Mouse (Mus musculus) ES-E14 (cell line): ENCODE data around the gene Raly. TPM values are rescaled to one million over a fixed set of nuclear protein-coding genes. Genes with fewer than 3 reads are reported as not detected.

ENCODE experiments used
- DNase-seq: peaks from one replicate; pipeline ENCODE4 v3.0.0-alpha.2; 2013; ENCODE audit warnings: low read depth, low spot score
- H3K27ac ChIP-seq: 2 replicates; pipeline ENCODE4 v1.5.1; 2012; ENCODE audit warnings: low read depth, mild to moderate bottlenecking, low read length, moderate library complexity, mixed read lengths; ENCODE audit not compliant: poor library complexity, insufficient read depth, severe bottlenecking
- H3K36me3 ChIP-seq: 2 replicates; pipeline ENCODE4 v1.6.1; 2012; ENCODE audit warnings: mild to moderate bottlenecking, low read length, moderate library complexity, mixed read lengths; ENCODE audit not compliant: control insufficient read depth, poor library complexity, insufficient read depth, severe bottlenecking
- H3K4me1 ChIP-seq, 2 experiments: fragments of 150-350 bp in 1 of 2; sonication (generic) in 1 of 2; 2 replicates each; pipeline ENCODE4 v1.6.1; 2012; ENCODE audit warnings: low read length in 2 of 2, mild to moderate bottlenecking in 1 of 2, mixed read lengths in 1 of 2; ENCODE audit not compliant: control insufficient read depth in 2 of 2, insufficient read depth in 2 of 2, poor library complexity in 1 of 2
- H3K4me3 ChIP-seq, 2 experiments: fragments of 150-350 bp in 1 of 2; sonication (generic) in 1 of 2; 2 replicates each; pipeline ENCODE4 v1.5.1; 2012; ENCODE audit warnings: low read length in 2 of 2, low read depth in 1 of 2, mild to moderate bottlenecking in 1 of 2, mixed read lengths in 1 of 2; ENCODE audit not compliant: insufficient read depth in 1 of 2, poor library complexity in 1 of 2, severe bottlenecking in 1 of 2
- H3K9ac ChIP-seq: 2 replicates; pipeline ENCODE4 v1.6.1; 2012; ENCODE audit warnings: low read depth, mild to moderate bottlenecking, low read length, mixed read lengths; ENCODE audit not compliant: poor library complexity, insufficient read depth, severe bottlenecking
- H3K9me3 ChIP-seq: fragments of 150-350 bp; sonication (generic); 2 replicates; pipeline ENCODE4 v1.6.1; 2012; ENCODE audit warnings: low read depth, mild to moderate bottlenecking, low read length; ENCODE audit not compliant: control insufficient read depth, insufficient read depth
- CHD2 ChIP-seq: IDR thresholded peaks from 2 replicates; pipeline ENCODE4 v1.6.1; 2014; ENCODE audit warnings: mild to moderate bottlenecking, low read depth, low read length, inconsistent platforms
- HCFC1 ChIP-seq: IDR thresholded peaks from 2 replicates; pipeline ENCODE4 v1.6.1; 2012; ENCODE audit warnings: low read length, inconsistent platforms, borderline replicate concordance; ENCODE audit not compliant: insufficient read depth
- MAFK ChIP-seq: IDR thresholded peaks from 2 replicates; pipeline ENCODE4 v1.6.1; 2014; ENCODE audit warnings: mild to moderate bottlenecking, low read depth, low read length, inconsistent platforms; ENCODE audit not compliant: insufficient read depth
- ZC3H11A ChIP-seq: IDR thresholded peaks from 2 replicates; pipeline ENCODE4 v1.6.1; 2012; ENCODE audit warnings: low read depth, mild to moderate bottlenecking, inconsistent platforms, low read length, borderline replicate concordance
- ZNF384 ChIP-seq: IDR thresholded peaks from 2 replicates; pipeline ENCODE4 v1.6.1; 2012; ENCODE audit warnings: low read depth, low read length, inconsistent platforms
- in situ Hi-C, 2 experiments: fragments of 600-800 bp; cut with MboI; formaldehyde crosslinking; loops; one replicate each; pipeline ENCODE4 v1.15.1; 2025; ENCODE audit warnings: low sequenced_read_pairs in 2 of 2, inconsistent platforms in 1 of 2; ENCODE audit not compliant: unreplicated experiment in 2 of 2
- total RNA-seq: library from RNA; depleted of rRNA; stranded (reverse); fragments of 300-350 nt; gene quantifications from 2 replicates; pipeline ENCODE4 v1.2.3, GENCODE M21; 2012; rRNA removed

Raly gene
- total RNA-seq, 1 experiment: 209 TPM

DNA sequence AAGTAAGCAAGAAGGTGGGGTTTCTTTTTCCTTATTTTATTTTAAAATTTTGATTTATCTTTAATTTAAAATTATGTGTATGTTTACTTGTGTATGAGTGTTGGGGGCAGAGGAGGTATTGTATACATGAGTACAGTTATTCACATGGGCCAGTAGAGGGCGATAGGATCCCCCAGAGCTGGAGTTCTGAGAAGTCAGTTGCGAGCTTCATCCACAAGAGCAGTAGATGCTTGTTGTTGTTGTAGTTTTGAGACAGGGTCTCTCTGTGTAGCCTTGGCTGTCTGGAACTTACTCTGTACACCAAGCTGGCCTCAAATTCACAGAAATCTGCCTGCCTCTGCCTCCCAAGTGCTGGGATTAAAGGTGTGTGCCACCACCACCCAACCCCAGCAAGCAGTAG is 125.7 kb downstream of the Raly start:
- TF ChIP-seq HCFC1 (no peak), ZNF384 (no peak), CHD2 (no peak), ZC3H11A (no peak), MAFK (no peak)
- in situ Hi-C loops: loop anchor here in 1 of 2 experiments (5.0 kb wide), 1 partner anchor 56 kb away; no protein-coding TSS in a partner anchor
- Histone ChIP-seq H3K27ac (no peak overlapping the region), H3K36me3 (no peaks in the 10 kb centered on the region), H3K4me1 (no peaks in the 10 kb centered on the region), H3K9me3 (no peaks in the 10 kb centered on the region), H3K9ac (no peak overlapping the region), H3K4me3 (no peak overlapping the region)
- no peak for DNase-seq

Other genes with a start within 250 kb of the Raly start
- 1.7 and 1.9 TPM in 2 replicates for gene 1700003F12Rik, start 244.0 kb upstream of the Raly start, total RNA-seq
- gene Actl10, start 239.3 kb upstream of the Raly start, total RNA-seq: 0.45 and 1.2 TPM in 2 replicates
- gene Necab3, start 232.2 kb upstream of the Raly start, total RNA-seq: 5.8 and 9.5 TPM in 2 replicates
- gene E2f1, start 221.2 kb upstream of the Raly start, total RNA-seq: 13.8 and 16.9 TPM in 2 replicates
- 8.6 and 10.5 TPM in 2 replicates for gene Pxmp4, start 187.4 kb upstream of the Raly start, total RNA-seq
- gene Zfp341, start 177.8 kb upstream of the Raly start, total RNA-seq: 3.2 and 4.0 TPM in 2 replicates
- 0.67 TPM in 1 of 2 replicates, not detected in the other for gene 4930519P11Rik, start 177.7 kb upstream of the Raly start, total RNA-seq
- 60.4 and 94.3 TPM in 2 replicates for gene Chmp4b, start 139.4 kb upstream of the Raly start, total RNA-seq
- not detected in 2 replicates for gene Gm14214, start 21.1 kb upstream of the Raly start, total RNA-seq
- 0.49 TPM in 1 of 2 replicates, not detected in the other for gene a, start 306 bp downstream of the Raly start, total RNA-seq
- 140 and 229 TPM in 2 replicates for gene Eif2s2, start 101.8 kb downstream of the Raly start, total RNA-seq
- 0.04 and 0.11 TPM in 2 replicates for gene Gm14226, start 227.2 kb downstream of the Raly start, total RNA-seq